Mouse (Mus musculus): ENCODE results near the gene Dpp4. TPM values are rescaled to one million over a fixed set of nuclear protein-coding genes. Genes with fewer than 3 reads are reported as not detected.

Gene Dpp4
- polyA plus RNA-seq, 1 experiment from 2014 or later = 56.0 TPM

- H3K4me2 ChIP-seq (replicated peaks; ENCODE audit: low read depth) = peak overlapping the region; percentile 27
- 0 out of 2 replicates have a peak, but pooled peaks cover 5% of the 10 kb centered on the region for H3K4me1 ChIP-seq (replicated peaks; ENCODE audit: control insufficient read depth, insufficient read depth, low read length)
- H3K27me3 ChIP-seq (replicated peaks; ENCODE audit: control insufficient read depth, insufficient read depth, low read length) = no peaks in the 10 kb centered on the region
- no peak overlapping the region for H3K9ac ChIP-seq (ENCODE audit: low read depth, low read length)
- H3K27ac ChIP-seq (ENCODE audit: low read depth, low read length) = peak overlapping the region; percentile 28; the same call in 1 of the 2 replicates
- TF ChIP-seq CTCF (IDR thresholded peaks at IDR 0.05; ENCODE audit: low read depth) = no peak
- H3K4me3 ChIP-seq (ENCODE audit: low read depth, low read length) = no peak overlapping the region
- 38% methylated on average over 12 of the region's 12 CpGs for WGBS
- H3K36me3 ChIP-seq (ENCODE audit: control insufficient read depth, insufficient read depth) = no peaks in the 10 kb centered on the region
- H3K9me3 ChIP-seq (ENCODE audit: control insufficient read depth) = no peaks in the 10 kb centered on the region
- peak; percentile 77 for ATAC-seq
These were observed 21.0 kb downstream of the Dpp4 start for GRCm38 (mm10) chr2:62390961-62391461.

GRCm38 (mm10) chr2:62390305-62390704 lies 21.7 kb downstream of the Dpp4 start:
- no peak overlapping the region for H3K4me2 ChIP-seq (replicated peaks; ENCODE audit: low read depth)
- no peak overlapping the region for H3K4me3 ChIP-seq (ENCODE audit: low read depth, low read length)
- H3K9me3 ChIP-seq (ENCODE audit: control insufficient read depth) = no peaks in the 10 kb centered on the region
- no peaks in the 10 kb centered on the region for H3K27me3 ChIP-seq (replicated peaks; ENCODE audit: control insufficient read depth, insufficient read depth, low read length)
- no peak for TF ChIP-seq CTCF (IDR thresholded peaks at IDR 0.05; ENCODE audit: low read depth)
- H3K27ac ChIP-seq (ENCODE audit: low read depth, low read length) = no peak overlapping the region
- no peak overlapping the region for H3K9ac ChIP-seq (ENCODE audit: low read depth, low read length)
- 33% methylated on average over 3 of the region's 3 CpGs for WGBS
- 0 out of 2 replicates have a peak, but pooled peaks cover 5% of the 10 kb centered on the region for H3K4me1 ChIP-seq (replicated peaks; ENCODE audit: control insufficient read depth, insufficient read depth, low read length)
- H3K36me3 ChIP-seq (ENCODE audit: control insufficient read depth, insufficient read depth) = no peaks in the 10 kb centered on the region; the same call in 1 of the 2 replicates
- no peak; the same call in 1 of the 2 replicates for ATAC-seq

- Histone ChIP-seq H3K36me3 (ENCODE audit: control insufficient read depth, insufficient read depth) (no peaks in the 10 kb centered on the region; the same call in 1 of the 2 replicates), H3K27me3 (replicated peaks; ENCODE audit: control insufficient read depth, insufficient read depth, low read length) (no peaks in the 10 kb centered on the region), H3K9ac (ENCODE audit: low read depth, low read length) (no peak overlapping the region), H3K27ac (ENCODE audit: low read depth, low read length) (no peak overlapping the region), H3K4me2 (replicated peaks; ENCODE audit: low read depth) (no peak overlapping the region), H3K4me3 (ENCODE audit: low read depth, low read length) (no peak overlapping the region), H3K9me3 (ENCODE audit: control insufficient read depth) (no peaks in the 10 kb centered on the region), H3K4me1 (replicated peaks; ENCODE audit: control insufficient read depth, insufficient read depth, low read length) (0 out of 2 replicates have a peak, but pooled peaks cover 3% of the 10 kb centered on the region)
- 78% methylated on average over 4 of the region's 4 CpGs for WGBS
- no peak for ATAC-seq
- no peak for TF ChIP-seq CTCF (IDR thresholded peaks at IDR 0.05; ENCODE audit: low read depth)
These were observed 23.2 kb downstream of the Dpp4 start for GRCm38 (mm10) chr2:62388841-62389240.

GRCm38 (mm10) chr2:62383196-62383595 lies 28.8 kb downstream of the Dpp4 start:
- peak; percentile 69; the same call in 1 of the 2 replicates for ATAC-seq
- Histone ChIP-seq H3K4me3 (ENCODE audit: low read depth, low read length) (no peak overlapping the region), H3K36me3 (ENCODE audit: control insufficient read depth, insufficient read depth) (peaks cover 4% of the 10 kb centered on the region; the same call in 1 of the 2 replicates), H3K27ac (ENCODE audit: low read depth, low read length) (no peak overlapping the region), H3K4me1 (replicated peaks; ENCODE audit: control insufficient read depth, insufficient read depth, low read length) (no peaks in the 10 kb centered on the region), H3K27me3 (replicated peaks; ENCODE audit: control insufficient read depth, insufficient read depth, low read length) (no peaks in the 10 kb centered on the region), H3K4me2 (replicated peaks; ENCODE audit: low read depth) (no peak overlapping the region), H3K9ac (ENCODE audit: low read depth, low read length) (no peak overlapping the region), H3K9me3 (ENCODE audit: control insufficient read depth) (no peaks in the 10 kb centered on the region)
- TF ChIP-seq CTCF (IDR thresholded peaks at IDR 0.05; ENCODE audit: low read depth) = no peak
- 31% methylated on average over 4 of the region's 4 CpGs for WGBS

DNA sequence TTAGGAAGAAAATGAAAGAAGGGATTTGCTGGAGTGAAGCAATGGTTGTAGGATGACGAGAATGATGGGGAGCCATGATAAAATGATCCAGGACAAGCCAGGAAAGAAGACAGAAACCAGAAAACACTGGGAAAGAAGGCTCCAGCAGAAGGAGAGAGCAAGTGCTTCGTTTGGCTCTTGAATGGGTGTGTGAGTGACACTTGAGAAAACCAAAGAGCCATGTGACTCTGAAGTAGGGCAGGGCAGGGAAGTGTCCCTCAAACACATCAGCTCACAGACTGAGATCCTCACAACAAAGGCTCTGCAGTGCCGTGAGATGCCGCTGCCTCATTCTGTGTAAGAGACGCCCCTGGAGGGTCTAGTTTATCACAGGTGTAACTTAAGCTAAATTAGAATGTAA lies 29.6 kb downstream of the Dpp4 start:
- no peaks in the 10 kb centered on the region for H3K27me3 ChIP-seq (replicated peaks; ENCODE audit: control insufficient read depth, insufficient read depth, low read length)
- ATAC-seq = no peak
- no peaks in the 10 kb centered on the region for H3K4me1 ChIP-seq (replicated peaks; ENCODE audit: control insufficient read depth, insufficient read depth, low read length)
- no peak overlapping the region for H3K4me3 ChIP-seq (ENCODE audit: low read depth, low read length)
- no peak overlapping the region for H3K4me2 ChIP-seq (replicated peaks; ENCODE audit: low read depth)
- TF ChIP-seq CTCF (IDR thresholded peaks at IDR 0.05; ENCODE audit: low read depth) = no peak
- H3K9ac ChIP-seq (ENCODE audit: low read depth, low read length) = no peak overlapping the region
- 73% methylated on average over 5 of the region's 5 CpGs for WGBS
- peaks cover 4% of the 10 kb centered on the region; the same call in 1 of the 2 replicates for H3K36me3 ChIP-seq (ENCODE audit: control insufficient read depth, insufficient read depth)
- H3K27ac ChIP-seq (ENCODE audit: low read depth, low read length) = no peak overlapping the region
- H3K9me3 ChIP-seq (ENCODE audit: control insufficient read depth) = no peaks in the 10 kb centered on the region

- WGBS = 85% methylated on average over 6 of the region's 6 CpGs
These were observed 30.3 kb downstream of the Dpp4 start for GRCm38 (mm10) chr2:62381756-62382155.

More at GRCm38 (mm10) chr2:62381756-62382155, 30.3 kb downstream of the Dpp4 start:
- no peak overlapping the region for H3K4me3 ChIP-seq (ENCODE audit: low read depth, low read length)
- no peak overlapping the region for H3K27ac ChIP-seq (ENCODE audit: low read depth, low read length)
- no peaks in the 10 kb centered on the region for H3K9me3 ChIP-seq (ENCODE audit: control insufficient read depth)
- no peaks in the 10 kb centered on the region for H3K4me1 ChIP-seq (replicated peaks; ENCODE audit: control insufficient read depth, insufficient read depth, low read length)
- peaks cover 4% of the 10 kb centered on the region; the same call in 1 of the 2 replicates for H3K36me3 ChIP-seq (ENCODE audit: control insufficient read depth, insufficient read depth)
- no peak overlapping the region for H3K9ac ChIP-seq (ENCODE audit: low read depth, low read length)
- no peak for ATAC-seq
- H3K4me2 ChIP-seq (replicated peaks; ENCODE audit: low read depth) = no peak overlapping the region
- no peak for TF ChIP-seq CTCF (IDR thresholded peaks at IDR 0.05; ENCODE audit: low read depth)
- H3K27me3 ChIP-seq (replicated peaks; ENCODE audit: control insufficient read depth, insufficient read depth, low read length) = no peaks in the 10 kb centered on the region
